Mouse (Mus musculus) CH12.LX (cell line): ENCODE results near the gene Syngr2. TPM values are rescaled to one million over a fixed set of nuclear protein-coding genes. Genes with fewer than 3 reads are reported as not detected.

ENCODE experiments used
- DNase-seq: peaks from one replicate; pipeline ENCODE4 v3.0.0-alpha.2; 2013; ENCODE audit errors: extremely low read depth
- H3K27ac ChIP-seq: 2 replicates; pipeline ENCODE4 v1.5.1; 2012; ENCODE audit warnings: low read depth, mild to moderate bottlenecking, control low read depth, moderate library complexity; ENCODE audit not compliant: insufficient read depth
- H3K27me3 ChIP-seq: replicated peaks from 2 replicates; pipeline ENCODE3; 2012; ENCODE audit warnings: inconsistent platforms
- H3K36me3 ChIP-seq, 2 experiments: replicated peaks in 1 of 2; 2 replicates each; pipeline versions ENCODE3 to v1.6.1; 2012; ENCODE audit warnings: inconsistent platforms in 1 of 2, low read length in 1 of 2, mild to moderate bottlenecking in 1 of 2, mixed read lengths in 1 of 2, moderate library complexity in 1 of 2; ENCODE audit not compliant: control insufficient read depth in 1 of 2, insufficient read depth in 1 of 2
- H3K4me1 ChIP-seq, 2 experiments: 2 replicates each; pipeline ENCODE4 v1.6.1; 2012; ENCODE audit warnings: inconsistent platforms in 1 of 2, moderate library complexity in 1 of 2; ENCODE audit not compliant: insufficient read depth in 2 of 2, control insufficient read depth in 1 of 2
- H3K4me2 ChIP-seq: 2 replicates; pipeline ENCODE4 v1.6.1; 2012; ENCODE audit warnings: low read depth, mild to moderate bottlenecking, control low read depth; ENCODE audit not compliant: poor library complexity, insufficient read depth, severe bottlenecking
- H3K4me3 ChIP-seq, 3 experiments: fragments of 150-350 bp in 1 of 3; sonication (generic) in 1 of 3; replicated peaks in 1 of 3; 2 replicates each; pipeline versions ENCODE3 to v1.5.1; 2011 to 2012; ENCODE audit warnings: low read depth in 2 of 3, low read length in 2 of 3, mild to moderate bottlenecking in 2 of 3, moderate library complexity in 2 of 3, control low read depth in 1 of 3, improper control_type of control experiment in 1 of 3, inconsistent platforms in 1 of 3, mixed read lengths in 1 of 3; ENCODE audit not compliant: poor library complexity in 1 of 3
- H3K79me2 ChIP-seq: replicated peaks from 2 replicates; pipeline ENCODE4 v1.6.1; 2012; ENCODE audit warnings: mild to moderate bottlenecking, moderate library complexity; ENCODE audit not compliant: control insufficient read depth, poor library complexity, insufficient read depth, severe bottlenecking; ENCODE audit errors: extremely low read depth
- H3K9ac ChIP-seq: 2 replicates; pipeline ENCODE4 v1.6.1; 2012; ENCODE audit warnings: low read depth, mild to moderate bottlenecking, control low read depth, moderate library complexity; ENCODE audit not compliant: insufficient read depth
- H3K9me3 ChIP-seq: replicated peaks from 2 replicates; pipeline ENCODE3; 2012; ENCODE audit warnings: low read length, inconsistent platforms, mixed read lengths
- BHLHE40 ChIP-seq: IDR thresholded peaks from 2 replicates; pipeline ENCODE4 v1.6.1; 2011; ENCODE audit warnings: mild to moderate bottlenecking, low read depth, low read length, improper control_type of control experiment
- ETS1 ChIP-seq: conservative IDR thresholded peaks from 2 replicates; pipeline ENCODE4 v1.6.1; 2012; ENCODE audit warnings: low read depth, mild to moderate bottlenecking, inconsistent platforms, low read length, improper control_type of control experiment, moderate library complexity
- KAT2A ChIP-seq: IDR thresholded peaks from 2 replicates; pipeline ENCODE4 v1.6.1; 2012; ENCODE audit warnings: low read length, improper control_type of control experiment, inconsistent platforms; ENCODE audit not compliant: insufficient replicate concordance
- MAX ChIP-seq: IDR thresholded peaks from 2 replicates; pipeline ENCODE4 v1.6.1; 2011; ENCODE audit warnings: low read length, improper control_type of control experiment
- MAZ ChIP-seq: IDR thresholded peaks from 2 replicates; pipeline ENCODE4 v1.6.1; 2012; ENCODE audit warnings: low read depth, mild to moderate bottlenecking, inconsistent platforms, low read length, improper control_type of control experiment, moderate library complexity
- MEF2A ChIP-seq: IDR thresholded peaks from 2 replicates; pipeline ENCODE4 v1.6.1; 2014; ENCODE audit warnings: low read depth, mild to moderate bottlenecking, inconsistent platforms, low read length, improper control_type of control experiment, borderline replicate concordance
- RCOR1 ChIP-seq: conservative IDR thresholded peaks from 2 replicates; pipeline ENCODE4 v1.6.1; 2012; ENCODE audit warnings: low read depth, mild to moderate bottlenecking, inconsistent platforms, low read length, improper control_type of control experiment
- SIN3A ChIP-seq: IDR thresholded peaks from 2 replicates; pipeline ENCODE4 v1.6.1; 2012; ENCODE audit warnings: low read length, improper control_type of control experiment, inconsistent platforms
- TCF12 ChIP-seq: IDR thresholded peaks from 2 replicates; pipeline ENCODE4 v1.6.1; 2014; ENCODE audit warnings: low read depth, mild to moderate bottlenecking, inconsistent platforms, low read length, improper control_type of control experiment
- ZKSCAN1 ChIP-seq: IDR thresholded peaks from 2 replicates; pipeline ENCODE4 v1.6.1; 2012; ENCODE audit warnings: low read depth, inconsistent platforms, low read length, improper control_type of control experiment, borderline replicate concordance
- ZNF384 ChIP-seq: IDR thresholded peaks from 2 replicates; pipeline ENCODE4 v1.6.1; 2012; ENCODE audit warnings: low read depth, low read length, improper control_type of control experiment, inconsistent platforms
- dilution Hi-C: fragments of 300-500 bp; cut with MboI; formaldehyde crosslinking; loops from 2 replicates; pipeline ENCODE4 v1.14.3; 2020; ENCODE audit warnings: low sequenced_read_pairs; ENCODE audit not compliant: extremely low pct_unique_long_range_greater_than_20kb, extremely low pct_ligation_motif_present
- in situ Hi-C: fragments of 300-500 bp; cut with MboI; formaldehyde crosslinking; loops from 3 replicates; pipeline ENCODE4 v1.14.3; 2019; ENCODE audit warnings: low sequenced_read_pairs, low pct_ligation_motif_present, low pct_unique_long_range_greater_than_20kb, mixed read lengths
- polyA plus RNA-seq: library from polyadenylated mRNA; unstranded; fragments of >175 nt; gene quantifications from 2 replicates; pipeline ENCODE4 v1.2.1, GENCODE M21; 2012; ENCODE audit warnings: low read depth; ENCODE audit not compliant: insufficient read length
- total RNA-seq, 2 experiments: library from RNA; depleted of rRNA; stranded (reverse); fragments of 300-350 nt in 1 of 2; fragments of >200 nt in 1 of 2; gene quantifications; 2 replicates each; pipeline ENCODE4 v1.2.3; 2012 to 2014

Gene Syngr2
- total and polyA plus RNA-seq, 3 experiments: 409 to 654 (median 553) TPM

- H3K4me2 ChIP-seq: peak overlapping the region; percentile 89
- H3K4me1 ChIP-seq: peaks cover 12 to 59% of the 10 kb centered on the region in 2 experiments
- peak overlapping the region; percentile 94 for H3K27ac ChIP-seq
- in situ Hi-C loops: loop anchor here (5.0 to 10.0 kb wide), 3 partner anchors 35 to 352 kb away; no protein-coding TSS in a partner anchor
- H3K79me2 ChIP-seq: peaks cover 51% of the 10 kb centered on the region
- peak; percentile 31 for DNase-seq
- no peaks in the 10 kb centered on the region for H3K9me3 ChIP-seq
- peak overlapping the region; percentile 64 to 77 (median 65) for H3K4me3 ChIP-seq
- peak overlapping the region; percentile 85 for H3K9ac ChIP-seq
- TF ChIP-seq ZNF384 (0 out of 2 replicates have a peak, but pooled peaks have one; percentile 37), MAX (0 out of 2 replicates have a peak, but pooled peaks have one; percentile 8), MEF2A (no peak), SIN3A (peak; percentile 71)
- TF ChIP-seq, all 38 proteins: peak for 3
- peaks cover 18 to 32% of the 10 kb centered on the region in 2 experiments for H3K36me3 ChIP-seq
- dilution Hi-C loops: no loop called here
- H3K27me3 ChIP-seq: no peaks in the 10 kb centered on the region
Observed at GRCm38 (mm10) chr11:117826916-117827315, 17.4 kb downstream of the Syngr2 start.

GRCm38 (mm10) chr11:117827386-117827785 lies 17.9 kb downstream of the Syngr2 start:
- peaks cover 13 to 28% of the 10 kb centered on the region in 2 experiments for H3K36me3 ChIP-seq
- H3K79me2 ChIP-seq: peaks cover 48% of the 10 kb centered on the region
- H3K9me3 ChIP-seq: no peaks in the 10 kb centered on the region
- H3K4me2 ChIP-seq: peak overlapping the region; percentile 89
- TF ChIP-seq ETS1: peak; percentile 30; the same call in 1 of the 2 replicates
- peak; percentile 66; the same call in 1 of the 2 replicates for TF ChIP-seq TCF12
- no peak for TF ChIP-seq KAT2A
- TF ChIP-seq RCOR1: no peak
- peak; percentile 39; the same call in 1 of the 2 replicates for TF ChIP-seq SIN3A
- TF ChIP-seq MAZ: no peak
- TF ChIP-seq ZKSCAN1: no peak
- TF ChIP-seq BHLHE40: 0 out of 2 replicates have a peak, but pooled peaks have one; percentile 28
- H3K4me3 ChIP-seq: peak overlapping the region; percentile 64 to 77 (median 65)
- peak overlapping the region; percentile 85 for H3K9ac ChIP-seq
- DNase-seq: peak; percentile 35
- peaks cover 11 to 54% of the 10 kb centered on the region in 2 experiments for H3K4me1 ChIP-seq
- peak overlapping the region; percentile 94 for H3K27ac ChIP-seq
- dilution Hi-C loops: no loop called here
- in situ Hi-C loops: loop anchor here (5.0 to 10.0 kb wide), 3 partner anchors 35 to 353 kb away; no protein-coding TSS in a partner anchor
- H3K27me3 ChIP-seq: no peaks in the 10 kb centered on the region
